Mouse (Mus musculus) urinary bladder, postnatal 25 days (tissue): Measurements from ENCODE around the gene Tmem120a.

Experiments used
- DNase-seq: peaks from one replicate; pipeline ENCODE4 v3.0.0; 2022; ENCODE audit warnings: low spot score

Tmem120a gene

DNA sequence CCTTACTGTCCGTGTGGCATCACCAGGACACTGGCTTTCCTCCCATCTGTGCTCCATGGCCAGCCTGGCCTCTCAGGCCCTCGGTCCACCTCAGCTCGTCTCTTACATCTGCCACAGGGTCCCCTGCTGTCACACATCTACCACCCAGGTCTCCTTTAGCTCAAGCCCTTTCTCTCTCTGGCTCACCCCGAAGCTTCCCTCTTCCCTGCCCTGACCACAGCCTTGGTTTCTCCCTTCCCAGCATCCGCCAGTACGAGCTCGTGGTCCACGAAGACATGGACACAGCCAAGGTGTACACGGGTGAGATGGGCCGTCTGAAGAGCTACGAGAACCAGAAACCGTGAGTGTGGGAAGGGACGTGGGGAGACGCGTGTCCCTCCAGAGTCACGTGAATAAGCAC lies 12.9 kb downstream of the Tmem120a start:
- DNase-seq: no peak

DNA sequence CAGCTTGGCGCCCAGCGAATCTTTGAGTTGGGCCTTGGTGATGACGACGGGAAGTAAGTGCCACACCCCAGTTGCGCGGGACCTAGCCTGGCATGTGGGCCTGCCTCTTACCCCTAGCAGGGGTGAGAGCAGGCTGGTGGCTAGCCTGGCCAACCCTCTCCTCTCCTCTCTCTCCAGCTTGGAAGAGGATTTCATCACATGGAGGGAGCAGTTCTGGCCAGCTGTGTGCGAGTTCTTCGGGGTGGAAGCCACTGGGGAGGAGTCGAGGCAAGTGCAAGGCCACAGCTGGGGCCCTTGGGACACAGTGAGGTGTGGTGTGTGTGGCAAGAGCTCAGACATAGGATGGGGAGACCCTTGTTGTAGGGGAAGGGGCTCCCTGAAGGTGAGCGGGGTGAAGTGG lies 13.3 kb downstream of the Tmem120a start:
- DNase-seq: no peak

DNA sequence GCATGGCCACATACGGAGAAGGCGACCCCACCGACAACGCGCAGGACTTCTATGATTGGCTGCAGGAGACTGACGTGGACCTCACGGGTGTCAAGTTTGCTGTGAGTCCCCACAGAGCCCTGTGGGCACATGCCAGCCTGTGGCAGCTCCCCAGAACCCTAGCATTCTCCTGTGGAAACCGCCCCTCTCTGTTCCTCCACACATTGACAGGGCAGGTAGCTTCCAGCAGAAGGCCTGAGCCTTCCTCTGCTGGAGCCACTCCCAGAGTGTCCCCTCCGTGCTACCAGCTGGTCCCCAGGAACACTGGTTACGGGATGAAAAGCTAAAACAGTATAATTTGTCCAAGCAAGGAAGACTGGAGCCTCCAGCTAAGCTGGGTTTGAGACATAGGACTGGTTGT lies 14.0 kb downstream of the Tmem120a start:
- no peak for DNase-seq

DNA sequence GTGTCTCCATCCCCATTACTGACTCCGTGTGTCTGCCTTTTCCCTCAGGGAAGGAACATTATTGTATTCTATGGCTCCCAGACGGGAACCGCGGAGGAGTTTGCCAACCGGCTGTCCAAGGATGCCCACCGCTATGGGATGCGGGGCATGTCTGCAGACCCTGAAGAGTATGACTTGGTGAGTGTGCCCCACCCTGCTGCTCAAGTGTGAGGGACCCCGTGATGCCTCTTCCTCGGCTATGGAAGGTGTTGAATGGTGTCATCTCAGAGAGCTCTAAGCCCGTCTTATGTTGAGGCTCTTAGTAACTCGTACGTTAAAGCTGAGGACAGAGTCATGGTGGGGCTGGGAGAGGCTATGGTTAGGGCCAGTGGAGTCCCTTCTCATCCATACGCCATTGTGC lies 14.9 kb downstream of the Tmem120a start:
- DNase-seq: no peak

DNA sequence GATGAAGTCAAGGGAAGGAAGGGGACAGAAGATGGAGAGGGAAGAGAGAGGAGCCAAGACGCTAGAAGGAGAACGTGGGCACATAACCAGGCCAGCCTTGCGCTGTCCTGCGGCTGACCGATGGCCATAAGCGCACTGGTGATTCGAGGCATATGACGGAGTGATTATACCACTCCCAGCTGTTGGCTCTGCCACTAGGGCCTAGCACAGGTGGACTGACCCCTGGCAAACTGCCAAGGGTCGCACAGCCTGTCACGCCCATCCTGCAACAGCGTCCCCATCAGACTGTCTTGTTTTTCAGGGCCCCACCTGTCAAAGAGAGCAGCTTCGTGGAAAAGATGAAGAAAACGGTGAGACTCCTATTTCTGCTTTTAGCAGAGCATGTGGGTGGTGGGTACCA lies 15.9 kb downstream of the Tmem120a start:
- DNase-seq: no peak

DNA sequence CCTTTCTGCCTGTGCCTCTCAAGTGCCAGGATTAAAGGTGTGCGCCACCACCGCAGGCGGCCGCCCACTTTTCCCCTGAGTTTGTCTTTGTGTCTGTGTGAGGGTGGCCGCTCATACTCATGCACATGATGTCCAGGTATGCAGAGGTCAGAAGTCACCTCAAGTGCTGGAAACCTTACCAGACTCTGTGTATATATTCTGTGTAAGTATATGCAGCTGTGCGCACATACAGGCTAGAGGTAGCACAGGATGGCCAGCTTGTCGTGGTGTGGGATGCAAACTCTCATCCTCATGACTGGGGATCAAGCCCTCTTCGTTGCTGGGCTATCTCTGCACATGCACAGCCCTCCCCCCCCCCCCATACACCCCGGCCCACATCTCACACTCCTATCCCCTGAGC lies 16.4 kb downstream of the Tmem120a start:
- no peak for DNase-seq

DNA sequence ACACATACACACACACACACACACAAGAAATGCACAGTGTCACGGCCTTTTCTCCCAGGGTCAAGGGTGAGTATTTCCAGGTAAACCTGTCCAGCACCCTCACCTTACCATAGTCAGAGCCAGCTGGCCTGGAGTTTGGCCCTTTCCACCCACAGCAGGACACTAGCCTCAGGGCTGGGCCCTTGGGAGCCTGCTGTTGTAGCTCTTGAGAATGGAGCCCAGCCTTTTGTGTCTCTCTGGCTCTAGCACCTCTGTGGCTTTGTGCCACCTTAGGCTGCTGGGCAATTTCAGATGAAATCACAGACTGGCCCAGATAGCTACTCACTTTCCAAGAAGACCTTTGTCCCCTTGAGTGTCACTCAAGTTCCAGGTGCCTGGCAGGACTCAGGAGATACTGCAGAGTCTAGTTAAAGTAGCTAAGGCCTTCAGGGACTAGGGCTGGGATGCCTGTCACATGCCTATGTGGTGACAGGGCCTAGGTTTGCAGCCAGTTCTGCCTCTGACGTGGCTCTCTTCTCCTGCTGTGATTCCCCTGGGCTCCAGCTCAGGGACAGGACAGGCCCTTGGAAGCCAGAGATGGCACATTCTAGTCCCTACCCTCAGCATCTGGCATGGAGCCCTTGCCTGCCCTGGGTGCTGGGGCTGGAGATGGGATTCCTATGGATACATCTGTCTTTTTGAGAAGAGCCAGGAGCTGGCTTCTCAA lies 17.5 kb downstream of the Tmem120a start:
- no peak for DNase-seq

DNA sequence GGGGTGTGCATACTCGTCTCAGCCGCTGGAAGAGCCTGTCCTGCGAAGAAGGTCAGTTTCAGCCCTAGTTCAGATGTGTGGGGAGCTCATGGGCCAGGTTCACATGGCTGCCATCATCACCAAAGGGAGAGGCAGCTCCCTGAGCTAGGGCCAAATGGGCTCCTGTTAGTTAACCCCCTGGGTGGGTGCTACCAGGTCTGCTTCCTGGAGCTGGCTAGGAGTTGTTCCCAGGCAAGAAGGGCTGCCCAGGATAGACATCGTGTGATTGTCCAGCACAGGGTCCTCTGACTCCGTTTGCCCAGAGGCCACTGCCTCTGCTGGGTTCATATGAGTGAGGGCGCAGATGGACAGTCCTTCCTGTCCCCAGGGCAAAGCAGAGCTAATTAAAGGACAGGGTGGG lies 18.3 kb downstream of the Tmem120a start:
- DNase-seq: no peak

DNA sequence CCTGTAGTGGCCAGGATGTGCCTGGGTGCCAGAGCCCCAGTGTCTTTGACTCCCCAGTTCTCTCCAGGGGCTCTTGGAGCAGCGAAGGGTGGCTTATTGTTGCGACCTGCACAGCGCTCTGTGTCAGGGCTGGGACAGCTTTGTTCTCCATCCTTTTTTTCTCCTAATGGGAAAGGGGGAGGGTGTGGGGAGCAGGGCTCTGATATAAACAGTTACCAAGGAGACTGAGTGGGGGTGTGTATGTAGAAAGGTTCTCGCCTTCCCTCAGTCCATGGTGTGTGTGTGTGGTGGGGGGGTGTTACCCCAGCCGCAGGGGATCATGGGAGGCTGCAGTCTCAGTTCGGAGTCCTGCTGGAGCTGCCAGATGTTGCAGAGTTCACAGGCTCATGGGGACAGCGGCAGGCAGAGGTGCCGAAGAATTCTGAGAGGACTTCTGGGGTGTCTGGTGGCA lies 18.8 kb downstream of the Tmem120a start:
- no peak for DNase-seq

DNA sequence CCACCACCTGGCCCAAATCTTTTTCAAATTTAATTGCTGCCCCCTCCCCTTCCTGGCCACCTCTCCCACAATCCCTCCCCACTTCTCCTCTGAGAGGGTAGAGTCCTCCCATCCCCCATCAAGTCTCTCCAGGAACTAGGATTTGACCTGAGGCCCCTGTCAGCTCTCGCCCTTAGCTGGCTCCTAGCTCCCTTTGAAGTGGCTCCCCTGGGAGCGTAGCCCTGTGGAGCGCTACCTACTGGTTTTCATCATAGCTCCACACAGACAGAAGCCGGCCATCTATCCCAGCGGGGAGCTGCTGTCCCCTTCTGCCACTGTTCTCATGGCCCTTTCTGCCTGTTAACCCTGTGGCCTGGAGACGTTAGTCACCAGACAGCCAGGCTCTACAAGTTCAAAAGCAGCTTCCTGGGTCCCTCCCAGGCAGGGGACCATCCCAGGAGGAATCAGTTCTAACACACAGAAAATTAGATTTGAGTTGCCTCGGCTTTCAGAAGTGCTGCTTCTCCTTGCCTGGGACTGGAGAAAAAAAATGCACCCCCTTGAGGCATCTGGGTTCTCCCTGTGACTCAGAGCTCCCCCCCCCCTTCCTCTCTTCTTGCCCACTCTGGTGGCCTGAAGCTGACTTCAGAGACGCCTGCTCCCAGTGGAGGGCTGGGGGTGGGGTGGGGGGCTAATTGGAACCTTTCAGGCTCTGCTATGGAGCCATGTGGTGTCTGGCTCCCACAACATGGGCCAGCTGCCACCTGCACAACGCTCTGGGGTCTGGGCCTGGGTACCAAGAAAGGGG lies 19.5 kb downstream of the Tmem120a start:
- DNase-seq: no peak

DNA sequence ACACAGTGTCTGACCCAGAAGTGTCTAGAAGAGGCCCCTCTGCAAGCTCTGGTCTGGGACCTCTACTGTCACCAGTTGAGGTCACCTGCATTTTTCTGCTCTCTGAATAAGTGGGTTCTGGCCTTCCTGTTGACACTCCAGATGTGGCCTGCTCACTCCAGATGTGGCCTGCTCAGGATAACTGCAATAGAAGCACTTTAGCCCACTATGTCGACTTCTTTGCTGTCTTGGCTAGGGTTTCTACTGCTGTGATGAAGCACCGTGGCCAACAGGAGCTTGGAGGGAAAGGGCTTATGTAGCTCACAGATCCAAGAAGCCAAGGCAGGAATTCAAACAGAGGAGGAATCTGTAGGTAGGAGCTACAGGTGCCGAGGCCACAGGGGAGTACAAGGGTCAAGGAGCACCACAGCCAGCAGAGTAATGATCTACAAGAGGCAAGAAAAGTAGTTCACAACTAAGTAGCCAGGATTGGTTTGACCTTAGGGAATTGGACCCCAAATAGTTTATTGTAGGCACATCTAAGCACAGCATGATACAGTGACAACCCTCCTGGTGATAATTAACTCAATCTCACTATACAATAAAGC lies 21.0 kb downstream of the Tmem120a start:
- no peak for DNase-seq

DNA sequence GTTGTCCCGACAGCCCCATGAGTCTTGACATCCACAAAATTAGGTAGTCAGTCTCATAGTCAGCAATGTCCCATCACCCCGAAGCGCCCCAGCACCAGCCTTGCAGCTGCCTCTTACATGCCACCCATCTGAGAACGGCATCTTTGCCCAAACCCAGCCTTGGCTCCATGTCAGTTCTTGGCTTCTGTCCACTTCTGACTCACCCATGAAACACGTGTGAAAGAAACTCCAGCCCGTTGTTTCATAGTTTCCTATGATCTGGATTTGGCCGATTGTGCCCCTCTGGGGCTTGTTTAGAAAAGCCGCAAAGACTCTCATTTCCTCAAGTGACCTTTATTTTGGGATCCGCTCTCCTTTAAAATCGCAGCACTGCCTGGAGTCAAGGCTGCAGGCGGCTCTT lies 22.1 kb downstream of the Tmem120a start:
- peak; percentile 59 for DNase-seq

DNA sequence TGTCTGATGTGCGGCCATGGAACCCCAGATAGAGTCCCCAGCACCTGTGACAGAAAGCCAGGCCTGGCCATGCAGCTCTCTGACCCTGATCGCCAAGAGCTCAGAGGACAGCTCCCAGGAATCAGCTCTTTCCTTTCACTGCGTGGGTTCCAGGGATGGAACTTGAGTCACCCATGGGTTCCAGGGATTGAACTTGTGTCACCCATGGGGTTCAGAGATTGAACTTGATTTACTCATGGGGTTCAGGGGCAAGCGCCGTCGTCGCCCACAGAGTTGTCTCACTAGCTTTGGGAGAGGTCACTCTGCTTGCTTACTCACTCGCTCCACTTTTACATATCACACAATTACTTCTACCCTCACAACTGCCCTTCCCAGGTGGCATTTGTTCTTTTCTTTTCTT lies 23.2 kb downstream of the Tmem120a start:
- no peak for DNase-seq

DNA sequence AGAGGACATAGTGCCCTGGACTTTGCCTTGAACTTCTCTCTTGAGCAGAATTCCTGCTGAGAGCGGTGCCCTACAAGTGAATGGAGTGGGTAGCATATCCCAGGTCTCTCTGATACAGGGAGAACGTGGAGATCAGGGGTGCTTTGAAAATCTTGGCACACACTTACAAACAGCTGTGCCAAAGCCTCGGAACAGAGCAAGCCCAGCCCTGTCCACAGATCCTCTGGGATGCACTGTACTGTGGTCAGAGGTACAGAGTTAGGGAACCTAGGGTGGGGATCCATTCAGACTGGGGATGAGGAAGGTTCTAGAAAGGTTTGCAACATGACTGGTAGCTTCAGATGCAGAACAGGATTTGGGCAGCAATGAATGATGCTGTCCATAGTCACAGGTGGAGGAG lies 24.1 kb downstream of the Tmem120a start:
- DNase-seq: no peak

DNA sequence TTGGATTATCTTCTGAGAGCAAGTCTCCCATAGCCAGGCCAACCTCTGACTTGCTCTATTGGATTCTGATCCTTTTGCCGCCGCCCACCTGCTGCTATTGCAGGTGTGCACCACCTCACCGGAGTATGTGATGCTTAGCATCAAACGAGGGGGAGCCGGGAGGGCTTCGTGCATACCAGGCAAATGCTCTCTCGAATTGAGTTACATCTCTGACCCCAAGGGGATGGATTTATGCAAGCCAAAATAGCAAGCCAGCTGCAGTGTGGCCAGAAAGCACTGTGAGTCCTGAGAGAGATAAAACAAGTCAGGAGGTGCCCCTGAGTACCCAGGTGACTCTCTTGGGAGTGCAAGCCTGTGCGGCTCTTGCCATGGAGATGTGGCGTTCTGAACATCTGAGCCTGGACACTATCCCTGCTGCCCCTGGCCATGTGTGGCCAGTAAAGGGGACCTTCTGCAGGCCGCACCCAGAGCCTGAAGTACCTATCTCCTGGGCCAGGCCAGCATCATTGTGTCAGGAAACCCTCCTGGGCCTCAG lies 24.6 kb downstream of the Tmem120a start:
- DNase-seq: no peak

DNA sequence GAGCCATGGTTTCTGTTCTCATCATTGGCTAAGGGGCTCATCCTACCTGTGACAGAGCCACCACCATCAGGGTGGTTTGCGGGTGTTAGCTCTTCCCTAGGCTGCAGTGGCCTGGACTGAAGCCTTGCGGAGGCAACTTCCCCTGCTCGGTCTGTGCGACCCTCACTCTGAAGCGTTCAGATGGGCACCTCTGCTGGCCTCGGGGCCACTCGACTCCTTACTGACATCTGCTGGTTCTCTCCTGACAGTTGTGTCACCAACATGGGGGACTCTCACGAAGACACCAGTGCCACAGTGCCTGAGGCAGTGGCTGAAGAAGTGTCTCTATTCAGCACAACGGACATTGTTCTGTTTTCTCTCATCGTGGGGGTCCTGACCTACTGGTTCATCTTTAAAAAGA lies 28.6 kb downstream of the Tmem120a start:
- no peak for DNase-seq

DNA sequence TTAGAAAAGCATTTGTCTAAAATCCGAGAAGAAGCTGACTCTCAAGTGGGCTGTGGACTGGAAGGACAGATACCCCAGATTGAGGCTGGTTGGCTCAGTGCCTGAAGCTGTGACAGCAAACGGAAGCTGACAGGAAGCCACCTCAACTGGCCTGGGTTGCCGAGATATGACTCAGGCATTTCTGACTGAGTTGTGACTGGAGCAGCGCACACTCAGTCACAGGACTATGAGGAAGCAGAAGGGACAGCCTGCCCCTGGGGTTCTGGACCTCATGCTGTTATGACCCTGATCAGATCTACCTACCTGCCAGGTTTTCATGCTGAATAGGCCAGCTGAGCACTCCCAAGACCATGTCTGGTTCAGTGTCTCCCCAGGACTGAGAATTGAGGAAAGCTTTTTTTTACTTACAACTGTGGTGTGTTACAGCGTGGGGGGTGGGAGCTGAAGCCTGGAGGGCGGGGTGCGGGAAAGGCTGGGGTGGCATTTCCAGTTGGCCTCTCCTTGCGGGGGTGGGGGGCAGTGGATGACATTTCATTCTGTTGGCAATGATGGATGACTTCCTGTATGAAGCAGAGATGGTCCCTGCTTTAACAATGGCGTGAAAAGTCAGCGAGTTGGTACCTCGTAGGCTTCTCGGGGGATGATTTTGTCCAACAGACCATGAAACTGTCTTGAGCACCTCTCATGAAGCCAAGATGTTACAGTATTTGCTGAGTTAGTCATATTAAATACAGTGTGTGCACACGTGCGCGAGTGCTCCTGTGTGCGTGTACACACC lies 30.6 kb downstream of the Tmem120a start:
- peak; percentile 59 for DNase-seq

DNA sequence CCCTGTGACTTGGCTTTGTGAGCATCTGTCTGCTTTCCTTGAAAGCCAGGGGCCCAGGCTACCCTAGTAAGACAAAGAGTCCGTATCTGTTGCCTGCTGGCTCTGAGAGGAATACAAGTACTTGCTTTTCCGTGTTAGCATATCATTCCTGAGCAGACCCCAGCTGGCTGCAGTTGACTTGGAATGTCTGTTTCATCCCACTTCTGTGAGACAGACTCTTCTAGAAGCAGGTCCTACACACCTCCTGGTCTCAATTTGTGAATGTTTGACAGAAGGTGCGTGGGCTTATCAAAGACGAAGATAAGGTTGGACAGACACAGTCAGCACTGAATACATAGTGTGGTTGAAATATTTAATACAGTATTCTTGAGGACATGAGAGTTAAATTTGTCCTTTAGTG lies 31.4 kb downstream of the Tmem120a start:
- no peak for DNase-seq

DNA sequence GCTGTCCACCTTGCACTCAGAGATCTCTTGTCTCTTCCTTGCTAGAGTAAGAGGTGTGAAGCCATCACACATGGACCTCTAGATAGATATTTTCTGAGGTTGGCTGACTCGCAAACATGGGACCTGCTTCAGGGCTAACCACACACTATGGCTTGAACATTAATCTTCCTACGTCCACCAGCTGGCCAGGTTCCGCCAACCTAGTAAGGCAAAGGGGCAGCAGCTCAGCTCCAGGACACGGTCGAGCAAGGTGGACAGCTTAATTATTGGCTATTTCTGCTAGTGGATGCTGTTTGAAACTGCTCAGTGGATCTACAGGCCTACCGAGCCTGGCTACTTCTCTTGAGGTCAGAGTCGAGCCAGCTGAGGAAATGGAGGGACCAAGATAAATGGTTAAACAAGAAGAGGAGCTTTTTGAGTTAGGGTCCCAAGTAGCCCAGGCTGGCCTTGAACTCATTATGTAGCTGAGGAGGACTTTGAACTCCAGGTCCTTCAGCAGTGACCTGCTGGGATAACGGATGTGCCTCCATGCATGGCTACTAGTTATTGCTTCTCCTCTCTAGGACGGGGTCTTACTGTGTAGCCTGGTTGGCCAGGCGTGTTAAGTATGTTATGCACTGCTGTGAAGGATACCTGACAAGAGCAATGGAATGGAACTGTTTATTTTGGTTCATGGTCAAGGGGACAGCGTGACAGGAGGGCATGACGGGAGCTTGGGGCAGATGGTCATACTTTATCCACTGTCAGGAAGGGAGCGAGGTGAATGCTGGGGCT lies 32.5 kb downstream of the Tmem120a start:
- no peak for DNase-seq

DNA sequence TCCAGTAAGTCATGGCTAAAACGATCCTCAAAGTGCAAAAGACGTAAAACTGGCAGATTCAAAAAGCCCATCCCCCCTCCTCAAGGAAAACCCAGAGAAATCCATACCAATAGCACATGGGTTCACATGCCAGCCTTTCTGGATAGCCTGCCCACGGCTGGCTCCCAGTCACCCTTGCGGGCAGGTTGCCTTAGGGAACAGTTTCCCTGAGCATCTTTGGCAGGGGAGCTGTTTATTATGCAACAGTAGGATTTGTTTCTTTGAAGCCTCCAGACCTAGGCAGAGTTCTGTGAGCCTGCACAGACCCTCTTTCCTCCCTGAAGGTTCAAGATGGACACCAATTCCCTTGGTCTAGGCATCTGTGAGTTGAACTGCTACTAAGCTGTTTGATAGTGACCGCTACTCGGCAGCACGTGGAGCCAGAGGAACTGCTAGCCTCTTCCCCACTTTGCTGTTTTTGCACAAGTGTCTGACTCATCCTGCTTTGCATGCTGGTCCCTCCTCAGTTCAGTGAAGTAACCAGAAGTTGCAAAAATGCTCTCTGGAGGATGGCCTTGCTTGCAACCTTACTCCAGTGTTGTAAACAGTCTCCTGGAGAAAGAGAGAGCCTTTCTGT lies 33.5 kb downstream of the Tmem120a start:
- DNase-seq: no peak

DNA sequence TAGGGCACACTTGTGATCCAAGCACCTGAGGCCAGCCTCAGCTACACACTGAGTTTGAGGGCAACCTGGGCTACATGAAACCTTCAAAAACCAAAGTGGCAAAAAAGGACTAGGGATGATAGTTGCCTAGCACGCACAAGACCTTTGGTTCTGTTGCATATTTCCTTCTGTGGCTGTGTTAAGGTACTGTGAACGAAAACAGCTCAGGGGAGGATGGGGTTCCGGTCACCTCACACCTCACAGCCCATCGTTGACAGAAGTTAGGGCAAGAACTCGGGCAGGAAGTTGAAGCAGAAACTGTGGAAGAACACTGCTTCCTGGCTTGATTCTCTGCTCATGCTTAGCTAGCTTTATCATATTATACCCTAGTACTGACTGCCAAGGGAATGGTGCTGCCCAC lies 34.5 kb downstream of the Tmem120a start:
- no peak for DNase-seq
